Mouse (Mus musculus) layer of hippocampus, adult 8-10 months (tissue): ENCODE measurements around the gene Ttll4. TPM values are rescaled to one million over a fixed set of nuclear protein-coding genes. Genes with fewer than 3 reads are reported as not detected.
A peak's percentile ranks its signal among the peaks of the same experiment; 100 is the strongest.

ENCODE experiments used
- DNase-seq, 2 experiments: peaks; one replicate each; pipeline ENCODE4 v3.0.0; 2022; ENCODE audit warnings: low spot score in 2 of 2
- total RNA-seq, 4 experiments: library from RNA; stranded (reverse); gene quantifications; 2 replicates each; pipeline ENCODE4 v1.2.4; 2022

Ttll4 gene
- total RNA-seq, 4 experiments from 2014 or later: 25.5 to 35.9 (median 31.1) TPM

DNA sequence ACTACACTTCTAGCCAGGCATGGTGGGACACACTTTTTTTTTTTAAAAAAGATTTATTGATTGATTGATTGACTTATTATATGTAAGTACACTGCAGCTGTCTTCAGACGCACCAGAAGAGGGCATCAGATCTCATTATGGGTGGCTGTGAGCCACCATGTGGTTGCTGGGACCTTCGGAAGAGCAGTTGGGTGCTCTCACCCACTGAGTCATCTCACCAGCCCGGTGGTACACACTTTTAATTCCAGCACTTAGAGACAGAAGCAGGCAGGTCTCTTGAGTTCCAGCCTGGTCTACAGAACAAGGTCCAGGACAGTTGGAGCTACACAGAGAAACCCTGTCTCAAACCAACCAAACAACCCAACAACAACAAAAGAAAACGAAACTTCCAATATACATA lies 50.5 kb downstream of the Ttll4 start:
- no peak for DNase-seq

DNA sequence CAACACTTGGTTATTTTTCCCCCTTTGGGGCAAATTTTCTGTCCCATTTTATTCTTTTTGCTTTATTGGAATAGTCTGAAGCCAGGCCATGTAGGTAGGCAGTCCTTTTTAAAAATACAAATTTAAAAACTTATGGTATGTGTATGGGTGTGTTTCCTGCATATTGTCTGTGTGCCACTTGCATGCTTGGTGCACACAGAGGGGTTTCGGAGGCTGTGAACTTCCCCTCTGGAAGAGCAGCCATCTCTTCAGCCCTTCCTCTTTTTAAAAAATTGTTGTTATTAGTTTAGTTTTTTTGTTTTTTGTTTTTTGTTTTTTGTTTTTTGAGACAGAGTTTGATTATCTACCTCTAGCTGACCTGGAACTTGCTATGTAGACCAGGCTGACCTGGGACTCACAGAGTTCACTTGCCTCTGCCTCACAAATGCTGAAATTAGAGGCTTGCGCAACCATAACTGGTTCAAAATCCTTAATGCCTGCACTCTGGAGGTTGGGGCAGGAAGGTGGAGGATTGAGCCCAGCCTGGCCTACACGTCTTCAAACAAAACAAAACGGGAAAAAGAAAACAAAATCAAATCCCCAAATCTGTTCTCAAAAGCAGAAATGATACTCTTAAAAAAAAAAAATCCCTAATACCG lies 51.0 kb downstream of the Ttll4 start:
- DNase-seq: no peak

DNA sequence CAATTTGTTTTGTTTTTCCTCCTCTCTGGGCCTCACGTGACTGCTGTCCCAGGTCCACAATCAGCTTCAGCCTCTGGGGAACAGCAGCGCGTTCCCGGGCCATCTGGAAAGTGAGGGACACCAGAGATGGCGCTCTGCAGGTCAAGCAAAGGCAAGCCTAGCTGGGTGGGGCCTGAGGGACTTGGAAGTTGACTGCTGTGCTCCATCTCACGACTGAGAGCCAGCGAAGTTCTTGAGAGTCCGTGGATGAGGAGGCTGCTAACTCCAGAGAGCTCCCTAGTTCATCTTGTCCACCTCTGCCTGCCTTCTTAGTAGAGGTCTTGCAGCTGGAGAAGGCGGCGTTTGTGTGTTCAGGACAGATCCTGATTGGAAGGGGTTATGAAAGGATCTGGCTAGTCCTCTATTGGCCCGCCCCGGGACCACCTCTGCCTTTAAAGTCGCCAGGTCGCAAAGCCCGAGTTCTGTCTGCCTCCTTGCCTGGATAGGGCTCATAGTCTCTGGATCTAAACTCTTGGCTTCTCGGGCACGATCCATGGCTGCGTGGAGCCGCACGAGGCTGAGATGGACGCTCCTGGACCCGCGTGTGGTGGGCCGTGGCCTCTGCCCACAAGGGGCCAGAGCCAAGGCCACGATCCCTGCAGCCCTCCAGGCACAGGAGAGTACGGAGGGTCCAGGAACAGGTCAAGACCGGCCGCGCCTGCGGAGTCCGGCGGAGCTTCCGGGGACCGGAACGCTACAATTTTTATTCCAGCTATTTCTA lies 51.7 kb downstream of the Ttll4 start, which contains the start of gene Cyp27a1:
Gene Cyp27a1 (plus strand): TSS at position 476 of the 760 bp plus-strand sequence.
- DNase-seq: peak; percentile 16 to 19

DNA sequence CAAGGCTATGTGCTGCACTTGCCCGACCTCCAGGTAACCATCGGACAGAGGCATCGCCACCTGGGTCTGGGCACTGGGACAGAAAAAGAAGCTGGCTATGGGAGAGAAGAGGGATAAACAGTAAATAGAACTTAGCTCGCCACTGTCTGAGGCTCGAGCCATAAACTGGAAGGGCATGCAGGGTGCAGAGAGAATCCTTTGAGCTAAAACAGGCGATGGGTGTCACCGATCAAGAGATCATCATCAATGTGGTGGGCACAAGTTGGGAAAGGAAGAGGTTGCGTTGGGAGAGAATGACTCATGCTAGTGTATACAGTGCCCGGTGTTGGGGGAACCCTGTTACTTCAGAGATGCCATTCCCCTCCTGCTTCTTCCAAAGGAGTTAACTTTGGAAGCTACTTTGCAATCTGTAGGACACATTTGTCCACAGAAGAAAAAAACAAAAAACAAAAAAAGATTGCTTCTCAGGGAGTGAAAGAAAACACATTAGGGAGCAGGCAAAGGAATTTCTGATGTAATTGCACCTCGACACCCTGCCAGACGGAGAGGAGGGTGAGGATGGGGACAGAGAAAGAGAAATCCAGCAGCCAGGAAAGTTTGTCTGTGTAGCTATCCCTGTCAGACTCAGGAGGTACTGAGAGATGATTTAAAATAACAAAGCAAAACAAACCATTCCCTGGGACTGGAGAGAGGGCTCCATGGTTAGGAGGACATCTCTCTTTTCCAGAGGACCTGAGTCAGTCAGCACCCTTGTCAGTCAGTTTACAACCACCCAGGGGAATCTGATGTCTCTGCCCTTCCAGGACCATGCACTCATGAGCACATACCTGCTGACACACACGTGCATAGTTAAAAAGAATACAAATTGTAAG lies 52.5 kb downstream of the Ttll4 start:
- no peak for DNase-seq

DNA sequence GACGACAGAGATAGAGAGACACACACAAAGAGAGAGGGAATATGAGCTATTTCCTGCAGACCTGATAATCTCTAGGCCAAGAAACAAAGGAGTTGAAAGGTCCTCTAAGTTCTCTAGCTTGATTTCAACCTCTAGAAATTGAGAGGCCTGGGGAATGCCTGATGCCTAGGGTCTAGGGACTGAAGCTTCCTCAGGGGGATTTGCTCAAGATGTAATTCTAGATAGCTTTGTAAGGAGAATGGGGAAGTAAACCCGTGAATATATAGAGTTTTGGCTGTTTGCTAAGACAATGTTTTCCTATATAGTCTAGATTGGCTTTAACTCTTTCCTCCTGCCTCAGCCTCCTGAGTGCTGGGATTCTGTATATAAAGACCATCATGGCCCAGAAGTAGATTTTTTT lies 53.4 kb downstream of the Ttll4 start:
- no peak for DNase-seq

DNA sequence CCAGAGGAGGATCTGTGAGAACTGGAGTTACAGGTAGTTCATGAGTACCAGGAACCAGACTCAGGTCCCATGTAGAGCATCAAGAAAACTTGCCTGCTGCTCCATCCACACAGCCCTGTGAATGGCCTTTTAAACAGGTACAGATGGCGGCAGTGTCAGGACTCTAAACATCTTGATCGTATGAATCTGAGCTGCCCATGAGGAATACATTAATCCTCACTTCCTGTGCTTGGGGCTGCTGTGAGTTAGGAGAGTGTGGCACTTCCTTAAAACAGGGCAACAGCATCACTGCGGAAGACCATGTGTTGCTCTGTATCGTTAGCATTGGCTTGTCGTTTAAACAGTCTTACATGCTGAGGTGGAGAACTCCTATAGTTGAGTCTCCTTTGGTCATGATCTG lies 53.9 kb downstream of the Ttll4 start:
- DNase-seq: no peak

DNA sequence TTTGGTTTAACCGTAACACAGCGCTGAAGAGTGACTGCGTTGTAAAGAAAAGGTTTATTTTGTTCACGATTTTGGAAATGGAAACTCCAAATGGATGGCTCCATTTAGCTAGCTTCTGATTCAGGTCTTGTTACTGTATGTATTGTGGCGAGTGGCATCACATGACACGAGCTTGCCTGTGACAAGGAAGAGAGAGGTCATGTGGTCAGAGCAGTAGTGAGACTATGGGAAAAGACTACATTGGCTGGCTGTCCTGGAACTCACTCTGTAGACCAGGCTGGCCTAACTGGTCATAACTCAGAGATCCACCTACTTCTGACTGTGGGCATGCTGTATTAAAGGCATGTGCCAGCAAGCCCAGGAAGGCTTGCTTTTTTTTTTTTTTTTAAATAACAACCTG lies 54.3 kb downstream of the Ttll4 start:
- DNase-seq: no peak

DNA sequence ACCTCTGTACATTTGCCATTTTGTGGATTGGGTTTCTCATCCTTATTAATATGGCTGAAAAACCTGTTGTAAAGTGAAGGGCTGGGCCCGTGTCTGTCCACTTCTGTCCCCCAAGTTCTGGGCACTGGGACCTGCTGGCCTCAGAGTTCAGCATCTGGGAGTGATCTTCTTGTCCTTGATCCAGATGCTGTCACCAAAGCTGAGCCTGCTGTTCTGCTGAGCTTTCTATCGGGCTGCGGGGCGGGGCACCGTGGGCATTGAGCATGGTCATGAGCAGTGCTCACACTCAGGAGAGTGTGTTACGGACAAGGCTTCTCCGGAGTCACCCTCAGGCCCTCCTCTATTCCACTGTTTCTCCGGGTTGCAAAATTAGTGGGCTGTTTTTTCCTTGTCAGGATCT lies 56.6 kb downstream of the Ttll4 start:
- no peak for DNase-seq

DNA sequence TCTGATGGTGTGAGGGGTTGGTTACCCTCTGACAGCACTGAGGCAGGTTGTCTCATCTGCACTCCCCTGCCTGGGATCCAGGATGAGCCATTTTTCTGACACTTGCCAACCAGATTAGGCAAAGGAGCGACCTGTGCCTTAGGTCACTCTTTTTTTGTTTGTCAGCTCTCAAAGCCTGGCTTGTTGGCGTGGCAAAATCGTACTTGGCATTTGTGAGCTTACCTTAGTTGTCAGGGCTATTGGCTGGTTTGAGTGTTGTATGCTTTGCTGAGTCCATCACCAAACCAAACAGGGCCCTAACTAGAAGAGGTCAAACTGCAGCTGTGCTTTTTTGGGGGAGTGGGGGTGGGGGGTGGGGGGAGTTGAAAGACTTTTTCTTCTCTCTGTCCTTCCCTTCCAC lies 57.7 kb downstream of the Ttll4 start:
- no peak for DNase-seq

DNA sequence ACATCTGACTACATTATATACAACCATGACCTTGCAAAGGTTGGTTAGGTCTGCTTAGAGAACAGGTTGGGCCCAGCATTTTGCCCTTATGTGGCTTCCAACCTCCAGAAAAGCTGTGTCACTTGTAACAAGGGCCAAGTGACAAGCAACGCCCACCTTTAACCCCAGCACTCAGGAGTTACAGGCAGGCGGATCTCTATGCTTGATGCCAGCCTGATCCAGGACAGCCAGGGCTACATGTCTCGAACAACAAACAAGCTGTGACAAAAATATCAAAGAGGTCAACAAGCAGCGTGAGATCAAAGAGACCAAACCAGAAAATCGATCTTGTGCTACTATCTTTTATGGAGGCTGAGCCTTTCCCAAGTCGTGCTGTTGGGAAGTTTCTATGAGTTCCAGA lies 60.1 kb downstream of the Ttll4 start:
- no peak for DNase-seq

DNA sequence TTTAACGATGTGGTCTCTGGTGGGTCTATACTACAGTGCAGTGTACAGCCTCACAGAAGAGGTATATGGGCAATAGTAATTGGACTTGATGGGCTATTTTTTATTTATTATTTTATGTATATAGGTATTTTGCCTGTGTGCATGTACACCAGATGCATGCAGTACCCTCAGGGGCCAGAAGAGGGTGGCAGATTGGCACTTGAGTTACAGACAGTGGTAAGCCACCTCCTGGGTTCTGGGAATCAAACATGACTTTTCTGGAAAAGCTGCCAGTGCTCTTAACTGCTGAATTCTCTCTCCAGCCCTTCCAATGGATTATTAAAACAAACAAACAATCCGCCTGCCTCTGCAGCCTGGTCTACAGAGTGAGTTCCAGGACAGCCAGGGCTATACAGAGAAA lies 62.2 kb downstream of the Ttll4 start:
- DNase-seq: no peak

DNA sequence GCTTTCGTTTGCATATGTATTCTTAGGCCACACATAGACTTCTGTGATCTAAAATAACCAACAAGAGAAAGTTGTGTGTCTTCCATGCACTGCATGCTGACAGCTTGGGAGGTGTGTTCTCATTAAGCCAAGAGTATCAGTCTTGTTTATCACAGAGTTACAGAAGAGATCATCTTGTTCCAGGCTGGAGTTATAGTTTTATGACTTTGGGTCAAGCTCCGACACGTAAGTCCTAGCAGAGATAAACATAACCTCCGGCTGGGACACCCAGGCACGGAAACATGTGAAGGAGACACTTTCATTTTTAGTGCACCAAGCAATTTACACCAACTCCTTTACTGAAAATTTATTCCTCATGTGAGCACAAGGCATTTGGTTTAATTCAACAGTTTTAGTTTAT lies 64.6 kb downstream of the Ttll4 start:
- no peak for DNase-seq

DNA sequence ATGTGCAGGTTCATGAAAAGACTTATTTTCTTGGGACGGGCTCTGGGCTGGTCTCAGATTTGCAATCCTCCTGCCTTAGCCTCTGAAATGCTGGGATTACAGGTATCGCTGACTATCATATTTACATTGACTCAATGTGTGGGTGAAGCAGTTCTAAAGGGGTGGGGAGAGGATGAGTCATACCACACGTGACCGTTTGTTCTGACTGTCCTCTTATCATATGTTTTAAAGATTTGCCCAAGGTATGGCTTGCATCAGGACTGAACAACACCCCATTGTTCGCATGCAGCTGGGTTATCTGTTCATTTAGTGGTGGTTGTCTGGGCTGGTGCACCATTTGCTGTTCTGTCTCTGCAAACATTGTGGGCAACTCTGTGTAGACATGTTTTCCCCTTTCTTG lies 65.1 kb downstream of the Ttll4 start:
- DNase-seq: no peak

DNA sequence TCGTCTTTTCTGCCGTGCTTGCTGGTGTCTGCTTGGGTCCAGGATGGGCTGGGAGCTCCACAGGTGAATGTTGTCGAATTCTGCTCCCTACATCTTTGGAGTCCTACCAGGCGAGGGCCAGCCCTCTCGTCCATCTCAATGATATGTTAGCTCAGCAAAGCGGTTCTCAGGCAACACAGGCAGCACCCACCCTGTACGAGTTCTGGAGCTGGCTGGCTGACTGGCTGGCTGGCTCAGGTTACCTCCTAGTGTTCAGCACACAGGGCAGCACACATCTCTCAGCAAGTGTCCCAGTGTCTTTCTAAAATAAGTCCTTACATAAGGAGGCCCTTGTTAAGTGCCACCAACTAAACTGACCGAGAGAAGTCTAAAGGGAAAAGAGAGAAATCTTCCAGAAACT lies 66.9 kb downstream of the Ttll4 start:
- DNase-seq: no peak

DNA sequence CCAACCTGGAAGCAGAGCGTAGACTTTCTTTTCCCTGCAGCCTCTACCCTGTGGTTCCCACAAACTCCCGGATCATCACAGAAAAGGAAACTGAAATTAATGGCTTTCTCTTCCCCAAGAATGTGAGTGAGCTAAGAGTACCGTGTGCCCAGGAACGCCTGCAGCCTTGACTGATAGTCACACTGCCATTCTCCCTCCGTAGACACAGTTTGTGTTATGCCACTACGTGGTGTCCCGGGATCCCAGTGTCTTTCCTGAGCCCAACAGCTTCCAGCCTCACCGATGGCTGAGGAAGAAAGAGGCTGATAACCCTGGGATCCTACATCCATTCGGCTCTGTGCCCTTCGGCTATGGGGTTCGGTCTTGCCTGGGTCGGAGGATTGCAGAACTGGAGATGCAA lies 75.4 kb downstream of the Ttll4 start:
- no peak for DNase-seq

DNA sequence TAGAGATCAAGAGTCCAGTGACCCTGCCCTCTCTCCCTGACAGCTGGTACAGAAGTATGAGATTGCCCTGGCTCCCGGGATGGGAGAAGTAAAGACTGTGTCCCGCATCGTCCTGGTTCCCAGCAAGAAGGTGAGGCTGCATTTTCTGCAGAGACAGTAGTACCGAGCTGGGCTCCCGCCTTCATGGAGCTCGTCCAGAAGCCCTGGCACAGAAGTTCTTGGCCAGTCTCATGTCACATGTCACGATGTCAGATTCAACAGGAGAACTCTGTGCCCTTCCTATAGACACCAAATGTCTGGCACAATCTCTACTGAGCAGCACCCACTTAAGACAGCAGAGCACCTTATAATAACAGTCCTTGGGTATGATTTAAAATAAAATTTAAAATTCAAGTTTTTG lies 76.0 kb downstream of the Ttll4 start:
- no peak for DNase-seq

DNA sequence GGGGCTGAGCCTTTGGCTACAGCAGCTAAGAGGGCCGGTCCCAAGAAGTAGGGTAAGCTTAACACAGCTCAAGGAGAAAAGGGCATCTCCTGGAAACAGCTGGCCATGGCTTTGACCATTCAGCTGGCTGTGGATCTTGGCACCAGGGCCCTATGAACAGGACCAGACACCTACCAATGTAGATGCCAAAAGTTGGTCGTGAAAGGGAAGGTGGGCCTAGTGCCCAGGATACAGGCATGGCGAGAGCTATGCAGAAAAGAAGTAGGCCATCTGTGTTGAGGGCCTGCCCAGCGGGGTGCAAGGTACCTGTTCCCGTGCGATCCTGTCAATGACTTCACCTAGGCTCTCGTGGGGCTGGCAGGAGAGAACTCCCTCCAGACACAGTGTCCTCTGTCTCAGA lies 79.3 kb downstream of the Ttll4 start:
- DNase-seq: no peak

DNA sequence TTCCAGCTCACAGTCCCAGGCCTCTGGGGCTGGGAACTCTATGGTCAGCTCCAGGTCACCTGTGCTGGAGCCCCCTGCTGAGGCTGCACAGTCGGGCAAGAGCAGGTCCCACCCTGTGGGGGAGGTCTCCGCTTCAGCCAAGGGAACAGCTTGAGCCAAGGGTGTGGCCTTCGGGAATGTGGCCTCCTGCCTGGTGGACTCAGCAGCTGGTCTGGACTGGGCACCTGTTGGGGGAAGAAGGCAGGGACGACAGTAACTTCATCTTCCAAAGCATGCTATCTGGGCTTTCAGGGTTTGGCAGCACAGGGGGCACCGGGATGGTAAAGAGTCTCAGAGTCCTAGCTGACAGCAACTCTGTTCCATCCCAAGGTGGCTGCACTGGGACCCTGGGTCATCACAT lies 85.8 kb downstream of the Ttll4 start:
- DNase-seq: no peak

DNA sequence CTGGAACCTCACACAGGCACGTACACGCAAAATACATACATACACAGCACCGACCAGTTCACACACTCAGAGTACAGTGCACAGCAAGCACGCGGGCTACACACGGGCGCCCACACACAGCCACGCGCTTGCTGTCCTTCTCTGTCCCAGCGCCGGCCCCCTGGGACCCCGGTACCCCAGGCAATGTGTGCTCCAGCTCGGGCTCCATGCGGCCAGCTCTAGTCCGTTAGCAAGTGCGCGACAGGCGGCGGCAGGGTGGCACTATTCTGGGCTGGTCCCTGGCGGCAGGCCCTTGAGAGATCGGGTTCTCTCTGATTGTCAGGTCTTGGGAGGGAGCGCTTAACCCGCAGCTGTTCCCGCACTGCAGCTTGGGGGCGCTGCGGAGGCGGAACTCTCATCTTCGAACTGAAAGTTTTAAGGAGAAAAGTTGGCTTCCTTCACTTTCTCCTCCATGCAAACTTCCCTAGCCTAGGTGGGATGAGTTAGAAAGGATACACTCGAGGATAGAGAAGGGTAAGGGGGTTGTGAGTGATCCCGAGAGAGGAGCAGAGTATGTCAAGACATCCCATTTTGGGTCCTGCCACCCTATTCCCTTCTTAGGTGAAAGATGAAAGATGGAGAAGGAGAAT lies 87.2 kb downstream of the Ttll4 start, which contains the start of gene Prkag3:
Gene Prkag3 (minus strand): TSS at position 579 of the 629 bp plus-strand sequence.
- peak in 1 of 2 experiments; percentile 24 for DNase-seq

DNA sequence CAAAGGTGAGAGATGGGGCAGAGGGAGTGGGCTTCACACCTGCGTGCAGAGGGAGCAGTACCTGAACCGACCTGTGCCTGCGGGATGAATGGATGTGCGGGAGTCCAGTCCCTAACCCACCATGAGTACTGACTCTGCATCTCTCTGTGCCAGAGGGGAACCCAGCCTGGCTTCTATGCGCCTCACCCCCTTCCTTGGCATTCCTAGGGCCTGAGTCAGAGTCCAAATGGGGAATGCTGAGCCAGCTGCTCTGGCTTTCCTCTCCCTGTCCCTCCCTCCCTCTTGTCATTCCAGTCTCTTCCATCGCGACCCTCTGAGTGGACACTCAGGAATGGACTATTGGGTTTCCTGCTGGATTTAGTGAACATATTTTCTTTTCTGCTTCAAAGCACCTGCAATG lies 87.8 kb downstream of the Ttll4 start:
- DNase-seq: no peak

DNA sequence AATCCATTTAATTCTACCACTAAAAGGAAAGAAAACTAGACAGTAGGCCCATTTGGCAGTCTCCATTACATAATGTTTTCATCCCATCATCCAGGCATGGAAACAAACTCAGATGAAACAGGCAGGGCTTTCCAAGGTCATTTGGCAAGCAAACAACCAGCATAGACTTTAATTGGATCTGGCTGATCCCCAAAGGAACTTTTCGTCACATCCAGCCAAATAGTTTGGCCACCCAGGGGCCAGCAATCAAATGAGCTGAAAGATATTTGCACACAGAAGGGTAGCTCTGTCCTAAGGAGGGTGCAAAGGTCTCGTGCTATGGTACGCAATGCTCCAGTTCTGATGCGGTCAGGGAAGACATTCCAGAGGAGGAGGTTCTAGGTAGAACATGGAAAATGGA lies 89.1 kb downstream of the Ttll4 start:
- no peak for DNase-seq

DNA sequence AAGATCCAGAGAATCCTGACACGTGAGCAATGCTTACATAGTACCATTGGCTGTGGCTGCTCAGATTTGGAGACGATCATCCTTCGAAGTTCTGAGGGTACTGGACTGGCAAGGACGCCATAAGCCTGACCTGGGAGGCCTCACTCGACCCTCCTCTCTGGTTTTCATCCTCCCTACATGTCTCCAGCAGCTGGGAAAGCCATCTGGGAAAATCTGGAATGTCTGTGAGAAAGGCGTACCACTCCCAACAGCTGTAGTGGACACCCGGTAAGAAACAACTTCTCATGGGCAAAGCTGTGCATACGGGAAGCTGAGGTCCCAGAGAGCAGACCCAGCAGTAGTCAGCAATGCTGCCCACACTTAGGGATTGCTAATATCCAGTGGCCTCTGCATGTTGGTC lies 90.6 kb downstream of the Ttll4 start:
- no peak for DNase-seq
